In the genomic region with DNA sequence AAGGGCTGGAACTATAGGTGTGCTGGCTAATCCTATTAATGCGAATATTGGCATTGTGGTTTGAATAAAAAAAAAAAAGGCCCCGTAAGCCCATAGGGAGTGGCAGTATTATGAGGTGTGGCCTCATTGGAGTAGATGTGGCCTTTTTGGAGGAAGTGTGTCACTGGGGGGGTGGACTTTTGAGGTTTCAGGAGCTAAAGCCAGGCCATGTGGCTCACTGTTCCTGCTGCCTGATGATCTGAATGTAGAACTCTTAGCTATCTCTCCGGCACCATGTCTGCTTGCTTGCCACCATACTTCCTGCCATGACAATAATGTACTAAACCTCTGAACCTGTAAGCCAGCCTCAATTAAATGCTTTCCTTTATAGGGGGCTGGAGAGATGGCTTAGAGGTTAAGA, we compare ENCODE assay signal across 24 mouse cellular contexts. TPM values are rescaled to one million over a fixed set of nuclear protein-coding genes. Genes with fewer than 3 reads are reported as not detected.
DNase-seq lines count a peak whose midpoint lies in the region; ATAC-seq and TF ChIP-seq lines count a peak whose summit lies in the region.
"Had no signal": no experiment of that assay in that cellular context is flagged by ENCODE, and none has a peak within 500 bp of the region (broad histone marks: within the 10 kb centered on the region; RNA-seq: fewer than 3 reads in every experiment).

No protein-coding gene starts in this region.

- TF ChIP-seq CTCF in olfactory bulb, adult 2 months (IDR thresholded peaks at IDR 0.05; ENCODE audit: insufficient read depth, low read depth, low read length), result no peak

- no peaks in the 10 kb centered on the region for H3K9me3 ChIP-seq in hindbrain, embryonic 11.5 days (ENCODE audit: control insufficient read depth, low read length)
- H3K9me3 ChIP-seq: G1E had no signal

- TF ChIP-seq POLR2A in olfactory bulb, adult 2 months (IDR thresholded peaks at IDR 0.05; ENCODE audit: insufficient read depth, low read depth, low read length), result no peak

- H3K4me1 ChIP-seq in olfactory bulb, adult 2 months (ENCODE audit: control insufficient read depth, insufficient read depth, low read length), result peaks cover 4% of the 10 kb centered on the region; the same call in 1 of the 2 replicates
- no peaks in the 10 kb centered on the region for H3K4me1 ChIP-seq in hindbrain, embryonic 11.5 days (replicated peaks; ENCODE audit: control insufficient read depth, insufficient read depth, low read length)

- no peak overlapping the region for H3K9ac ChIP-seq in hindbrain, embryonic 11.5 days (ENCODE audit: low read depth, low read length)

- no peaks in the 10 kb centered on the region for H3K27me3 ChIP-seq in hindbrain, embryonic 11.5 days (ENCODE audit: control insufficient read depth, insufficient read depth, low read length)
- H3K27me3 ChIP-seq: CH12.LX, Patski had no signal

- WGBS in olfactory bulb, adult 2 months, result 52% methylated on average over 3 of the region's 3 CpGs
- 94% methylated on average over 3 of the region's 3 CpGs for WGBS in hindbrain, embryonic 11.5 days

- no peak overlapping the region for H3K4me2 ChIP-seq in hindbrain, embryonic 11.5 days (replicated peaks; ENCODE audit: low read depth, low read length)

- H3K4me3 ChIP-seq in olfactory bulb, adult 2 months (ENCODE audit: insufficient read depth, low read depth, low read length), result no peak overlapping the region
- no peak overlapping the region for H3K4me3 ChIP-seq in hindbrain, embryonic 11.5 days (ENCODE audit: low read depth, low read length)

- peak overlapping the region; percentile 64 for H3K27ac ChIP-seq in olfactory bulb, adult 2 months (ENCODE audit: insufficient read depth, low read depth, low read length)
- H3K27ac ChIP-seq in hindbrain, embryonic 11.5 days (ENCODE audit: low read depth, low read length), result no peak overlapping the region

- peak; percentile 74 for DNase-seq in heart, adult 11 months
- DNase-seq in heart, postnatal 14 days, result no peak
- DNase-seq in 416B (ENCODE audit: low read depth), result peak; percentile 51
- DNase-seq in hindbrain, embryonic 11.5 days (ENCODE audit: low spot score), result no peak
- no peak for DNase-seq in left cerebral cortex, postnatal 36 days (ENCODE audit: low spot score in 2 of 2)
- DNase-seq: adrenal gland, adult 2 months; adrenal gland, adult 8-10 months; adrenal gland, postnatal 10 days; adrenal gland, postnatal 14 days; adrenal gland, postnatal 25 days; adrenal gland, postnatal 36 days; B cell, adult 2 months; cerebellum, adult 11 months; cerebellum, adult 11-12 months; cerebellum, adult 18-20 months; cerebellum, adult 2 months had no signal

- peaks cover 11% of the 10 kb centered on the region; the same call in 1 of the 2 replicates for H3K36me3 ChIP-seq in hindbrain, embryonic 11.5 days (ENCODE audit: control insufficient read depth, insufficient read depth, low read length)

- ATAC-seq in hindbrain, embryonic 11.5 days (ENCODE audit: low FRiP score), result no peak
- ATAC-seq: activated CD4-positive, CD25-positive, alpha-beta regulatory T cell, adult 4 months; CD4-positive, CD25-positive, alpha-beta regulatory T cell, adult 4 months; Patski had no signal

- intact Hi-C loops in heart, postnatal 14 days (cut with DNase I), result loop anchor here (5.0 kb wide), 1 partner anchor 90 kb away; no protein-coding TSS in a partner anchor
- intact Hi-C loops in left cerebral cortex, postnatal 36 days (cut with DNase I), result no loop called here

RNA-seq across cellular contexts. Expression of a gene that starts 12.3 kb away (rescaled TPM):
- 100 to 1,000 TPM; 124 to 132 TPM for total RNA-seq in heart, postnatal 14 days (2021)
- not detected in 2 replicates for polyA plus RNA-seq in olfactory bulb, adult 2 months (2012; ENCODE audit: insufficient read depth, insufficient read length, low replicate concordance, missing spikeins)
- polyA plus RNA-seq in hindbrain, embryonic 11.5 days (2014; fragmentation: Nextera tagmentation; extraction: Ambion mirVana), result 36.0 and 36.3 TPM in 2 replicates
- 10 to 100 TPM; 74.9 to 86.3 TPM for total RNA-seq in left cerebral cortex, postnatal 36 days (2021)

RNA-seq across cellular contexts. Expression of a gene that starts 20.3 kb away (rescaled TPM):
- 10 to 100 TPM; 80.1 to 88.6 TPM for total RNA-seq in heart, postnatal 14 days (2021)
- polyA plus RNA-seq in olfactory bulb, adult 2 months (2012; ENCODE audit: insufficient read depth, insufficient read length, low replicate concordance, missing spikeins), result 192 TPM in 1 of 2 replicates, not detected in the other
- polyA plus RNA-seq in hindbrain, embryonic 11.5 days (2014; fragmentation: Nextera tagmentation; extraction: Ambion mirVana), result 198 and 204 TPM in 2 replicates
- total RNA-seq in left cerebral cortex, postnatal 36 days (2021), result 10 to 100 TPM; 89.0 to 99.0 TPM

RNA-seq across cellular contexts. Expression of a gene that starts 20.4 kb away (rescaled TPM):
- 10 to 100 TPM; 32.7 to 41.8 TPM for total RNA-seq in heart, postnatal 14 days (2021)
- polyA plus RNA-seq in olfactory bulb, adult 2 months (2012; ENCODE audit: insufficient read depth, insufficient read length, low replicate concordance, missing spikeins), result not detected in 2 replicates
- 142 and 154 TPM in 2 replicates for polyA plus RNA-seq in hindbrain, embryonic 11.5 days (2014; fragmentation: Nextera tagmentation; extraction: Ambion mirVana)
- 10 to 100 TPM; 65.0 to 72.9 TPM for total RNA-seq in left cerebral cortex, postnatal 36 days (2021)

RNA-seq across cellular contexts. Expression of a gene that starts 51.8 kb away (rescaled TPM):
- total RNA-seq in heart, postnatal 14 days (2021), result 10 to 100 TPM; 10.4 to 12.7 TPM
- polyA plus RNA-seq in olfactory bulb, adult 2 months (2012; ENCODE audit: insufficient read depth, insufficient read length, low replicate concordance, missing spikeins), result not detected in 2 replicates
- polyA plus RNA-seq in hindbrain, embryonic 11.5 days (2014; fragmentation: Nextera tagmentation; extraction: Ambion mirVana), result 2.5 and 3.6 TPM in 2 replicates
- total RNA-seq in left cerebral cortex, postnatal 36 days (2021), result 10 to 100 TPM; 54.0 to 54.9 TPM
- polyA plus RNA-seq: CD4-positive, CD25-positive, alpha-beta regulatory T cell, adult 4 months had no signal

RNA-seq across cellular contexts. Expression of a gene that starts 55.5 kb away (rescaled TPM):
- 1 to 10 TPM in 1 of 2 experiments, under 1 TPM in 1; 0.85 to 1.6 TPM for total RNA-seq in heart, postnatal 14 days (2021)
- polyA plus RNA-seq in olfactory bulb, adult 2 months (2012; ENCODE audit: insufficient read depth, insufficient read length, low replicate concordance, missing spikeins), result not detected in 2 replicates
- not detected in 2 replicates for polyA plus RNA-seq in hindbrain, embryonic 11.5 days (2014; fragmentation: Nextera tagmentation; extraction: Ambion mirVana)
- 1 to 10 TPM in 1 of 2 experiments, not detected in 1; 1.4 TPM for total RNA-seq in left cerebral cortex, postnatal 36 days (2021)
- total RNA-seq: G1E, MEL had no signal
- polyA plus RNA-seq: C2C12; CD4-positive, CD25-positive, alpha-beta regulatory T cell, adult 4 months had no signal

Comparison
In these comparisons a context has a peak if more than half of its experiments do, and no peak if none do; other contexts are left out.
1. DNase-seq: peak in heart, adult 11 months (single experiment) and 416B (single experiment); none in heart, postnatal 14 days (0 of 2), hindbrain, embryonic 11.5 days (single experiment) and left cerebral cortex, postnatal 36 days (0 of 2).